Mouse (Mus musculus) testis, adult 2 months (tissue): ENCODE measurements around the gene Plekhb2.

Experiments
- CTCF ChIP-seq: fragments of 200-500 bp; IDR thresholded peaks from 2 replicates; pipeline ENCODE4 v1.5.1; 2012; ENCODE audit warnings: low read depth, mild to moderate bottlenecking, inconsistent platforms, low read length, moderate library complexity; ENCODE audit not compliant: control insufficient read depth, insufficient read depth, insufficient replicate concordance
- POLR2A ChIP-seq: fragments of 200-500 bp; IDR thresholded peaks from 2 replicates; pipeline ENCODE4 v1.6.1; 2012; ENCODE audit warnings: low read depth, mild to moderate bottlenecking, inconsistent platforms, low read length, moderate library complexity; ENCODE audit not compliant: control insufficient read depth

DNA sequence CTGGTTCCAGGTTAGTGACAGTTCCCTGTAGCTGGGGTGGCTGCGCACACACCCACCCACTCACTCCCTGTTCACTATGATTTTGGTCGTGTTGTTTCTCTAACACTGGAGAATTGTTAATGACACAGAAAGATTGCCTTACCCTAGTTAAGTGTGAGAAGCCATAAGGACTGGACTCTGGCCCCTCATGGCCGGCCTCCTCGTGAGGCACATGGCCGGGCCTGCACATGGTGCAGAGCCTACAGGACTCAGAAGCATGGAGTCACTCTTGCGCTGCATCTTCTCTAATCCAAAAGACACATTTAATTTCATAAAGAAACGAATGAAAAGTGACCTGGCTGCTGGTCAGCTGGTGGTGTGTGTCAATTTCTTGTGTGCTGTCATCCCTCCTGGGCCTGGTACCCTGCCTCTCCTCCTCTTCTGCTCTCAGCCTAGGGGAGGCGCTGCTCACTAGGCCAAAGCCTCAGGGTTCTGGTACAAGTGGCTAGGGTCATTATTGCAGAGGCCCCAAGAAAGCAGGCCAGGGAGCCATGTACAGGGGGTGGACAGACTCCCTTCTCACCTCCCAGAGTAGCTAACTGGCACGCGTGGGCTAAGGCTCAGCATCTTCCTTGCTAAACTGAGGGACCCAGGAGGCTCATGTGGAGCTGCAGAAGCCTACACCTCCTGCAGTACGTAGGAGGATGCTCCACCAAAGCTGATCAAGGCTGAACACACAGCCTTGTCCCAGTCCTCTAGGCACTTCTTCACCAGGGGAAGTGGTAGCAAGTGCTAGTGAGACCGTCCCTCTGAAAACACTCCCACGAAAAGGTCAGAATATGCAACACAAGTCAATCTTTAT is 37.1 kb upstream of the Plekhb2 start:
- TF ChIP-seq POLR2A (no peak), CTCF (no peak)
